Mouse (Mus musculus): ENCODE results near the gene Hdac10. TPM values are rescaled to one million over a fixed set of nuclear protein-coding genes. Genes with fewer than 3 reads are reported as not detected.

The Hdac10 gene
- total and polyA plus RNA-seq, 3 experiments: 23.3 to 26.6 TPM; not detected in 1

DNA sequence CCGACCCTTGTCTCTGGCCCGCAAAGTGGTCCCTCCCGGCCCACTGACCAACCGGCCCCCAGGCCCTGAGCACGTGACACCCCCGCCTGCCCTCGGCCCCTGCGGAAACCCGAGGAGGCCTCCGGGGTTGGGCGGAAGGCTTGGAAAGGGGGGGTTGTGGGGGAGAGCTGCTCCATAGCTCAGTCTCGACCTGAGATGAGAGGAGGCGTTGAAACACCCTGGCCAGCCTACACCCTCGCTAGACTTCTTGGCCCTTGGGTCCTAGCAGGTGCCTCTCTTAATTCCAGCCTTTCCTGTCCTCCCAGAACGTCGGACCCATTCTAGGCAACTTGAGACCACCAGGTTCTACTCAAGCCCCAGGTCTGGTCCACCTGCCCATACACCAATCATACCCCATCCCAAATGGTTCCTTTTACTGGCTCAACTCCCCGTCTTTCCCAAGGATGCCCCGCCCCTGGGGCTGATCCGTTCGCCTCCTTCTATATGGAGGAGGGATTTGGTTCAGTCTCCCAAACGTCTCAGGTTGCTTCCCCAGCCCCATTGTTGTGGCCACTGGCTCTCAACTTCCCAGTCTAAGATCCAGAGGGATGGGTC lies 12.3 kb upstream of the Hdac10 start, which contains the start of gene Mapk12:
TSS of gene Mapk12 (minus strand) at position 45 of the 594 bp plus-strand sequence.
- Histone ChIP-seq H3K9me3 (replicated peaks; ENCODE audit: insufficient read depth, low read length) (no peaks in the 10 kb centered on the region), H3K79me2 (ENCODE audit: control insufficient read depth, insufficient read depth, low read length, poor library complexity) (no peaks in the 10 kb centered on the region), H3K9ac (ENCODE audit: control insufficient read depth, low read depth, low read length, poor library complexity, severe bottlenecking) (no peak within 1 kb of the TSS), H3K27me3 (ENCODE audit: control insufficient read depth in 1 of 2, insufficient read depth in 2 of 2, low read length in 2 of 2) (no peaks in the 10 kb centered on the region; a peak in 1 of 4 replicates), H3K36me3 (ENCODE audit: control insufficient read depth in 1 of 2, insufficient read depth in 2 of 2, low read length in 2 of 2) (no peaks in the 10 kb centered on the region), H3K4me1 (ENCODE audit: control insufficient read depth in 1 of 2, insufficient read depth in 2 of 2, low read length in 2 of 2) (no peaks in the 10 kb centered on the region), H3K27ac (ENCODE audit: control insufficient read depth, low read depth, low read length) (no peak within 1 kb of the TSS), H3K4me3 (ENCODE audit: control insufficient read depth in 1 of 2, insufficient read depth in 1 of 2, low read depth in 2 of 2, low read length in 2 of 2) (no peak within 1 kb of the TSS)
- no peak for DNase-seq (ENCODE audit: low read depth, low spot score)
- no peak for TF ChIP-seq GABPA (IDR thresholded peaks at IDR 0.05; ENCODE audit: low read depth, low read length)
- no peak for TF ChIP-seq MAZ (IDR thresholded peaks at IDR 0.05; ENCODE audit: low read depth, low read length)
- TF ChIP-seq ZNF384 (IDR thresholded peaks at IDR 0.05; ENCODE audit: low read depth, low read length): no peak
- no peak for TF ChIP-seq EP300 (IDR thresholded peaks at IDR 0.05; ENCODE audit: low read depth in 1 of 2, low read length in 2 of 2)
- no peak for TF ChIP-seq ZC3H11A (IDR thresholded peaks at IDR 0.05; ENCODE audit: low read depth, low read length)
- TF ChIP-seq RCOR1 (IDR thresholded peaks at IDR 0.05; ENCODE audit: low read depth, low read length): no peak
- no peak for TF ChIP-seq MYC (IDR thresholded peaks at IDR 0.05; ENCODE audit: low read depth, low read length)
- no peak for TF ChIP-seq ZKSCAN1 (IDR thresholded peaks at IDR 0.05; ENCODE audit: low read depth, low read length)
- no peak for TF ChIP-seq MXI1 (IDR thresholded peaks at IDR 0.05; ENCODE audit: low read depth, low read length)
- TF ChIP-seq NRF1 (IDR thresholded peaks at IDR 0.05; ENCODE audit: insufficient read depth, low read depth, low read length, poor library complexity, severe bottlenecking): no peak
- TF ChIP-seq GATA1 (IDR thresholded peaks at IDR 0.05; ENCODE audit: low read depth, low read length): no peak
- TF ChIP-seq MAFK (IDR thresholded peaks at IDR 0.05; ENCODE audit: borderline replicate concordance, low read depth, low read length): no peak
- no peak for TF ChIP-seq BHLHE40 (IDR thresholded peaks at IDR 0.05; ENCODE audit: borderline replicate concordance, low read depth, low read length)
- no peak for TF ChIP-seq E2F4 (IDR thresholded peaks at IDR 0.05; ENCODE audit: borderline replicate concordance, low read depth, low read length)
- no peak for TF ChIP-seq KAT2A (conservative IDR thresholded peaks at IDR 0.05; ENCODE audit: low read depth, low read length)
- TF ChIP-seq MAX (IDR thresholded peaks at IDR 0.05; ENCODE audit: low read length): no peak
- TF ChIP-seq POLR2AphosphoS2 (IDR thresholded peaks at IDR 0.05; ENCODE audit: low read length): no peak

DNA sequence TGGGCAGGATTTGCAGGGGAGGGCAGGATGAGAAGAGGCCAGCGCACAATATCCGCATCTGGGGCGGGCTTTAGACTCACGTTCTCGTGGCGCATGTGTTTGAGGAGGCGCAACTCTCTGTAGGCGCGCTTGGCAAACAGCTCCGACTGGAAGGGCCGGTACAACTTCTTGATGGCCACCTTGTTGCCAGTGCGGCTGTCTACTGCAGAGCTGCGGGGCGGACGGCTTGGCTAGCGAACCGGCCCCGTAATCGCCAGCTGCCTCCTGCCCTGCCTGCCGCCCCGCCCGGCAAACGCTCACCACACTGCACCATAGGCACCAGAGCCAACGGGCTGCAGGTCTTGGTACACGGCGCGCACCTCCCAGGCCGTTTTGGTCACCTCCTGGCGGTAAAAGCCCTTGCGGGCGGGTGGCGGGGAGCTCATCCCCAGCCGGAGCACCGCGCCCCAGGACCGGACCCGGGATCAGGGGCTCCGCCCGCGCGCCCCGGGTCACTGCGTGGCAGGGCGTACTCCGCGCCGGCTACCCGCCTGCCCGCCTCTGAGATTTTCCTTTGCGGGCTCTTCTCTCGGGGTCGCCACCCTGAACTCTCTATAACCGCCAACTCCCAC lies 11.7 kb upstream of the Hdac10 start:
- Histone ChIP-seq H3K36me3 (ENCODE audit: control insufficient read depth in 1 of 2, insufficient read depth in 2 of 2, low read length in 2 of 2) (no peaks in the 10 kb centered on the region), H3K27me3 (ENCODE audit: control insufficient read depth in 1 of 2, insufficient read depth in 2 of 2, low read length in 2 of 2) (no peaks in the 10 kb centered on the region; a peak in 1 of 4 replicates), H3K9ac (ENCODE audit: control insufficient read depth, low read depth, low read length, poor library complexity, severe bottlenecking) (no peak overlapping the region), H3K4me3 (ENCODE audit: control insufficient read depth in 1 of 2, insufficient read depth in 1 of 2, low read depth in 2 of 2, low read length in 2 of 2) (no peak overlapping the region), H3K27ac (ENCODE audit: control insufficient read depth, low read depth, low read length) (no peak overlapping the region), H3K79me2 (ENCODE audit: control insufficient read depth, insufficient read depth, low read length, poor library complexity) (no peaks in the 10 kb centered on the region), H3K9me3 (replicated peaks; ENCODE audit: insufficient read depth, low read length) (no peaks in the 10 kb centered on the region), H3K4me1 (ENCODE audit: control insufficient read depth in 1 of 2, insufficient read depth in 2 of 2, low read length in 2 of 2) (no peaks in the 10 kb centered on the region)
- TF ChIP-seq ZMIZ1 (IDR thresholded peaks at IDR 0.05; ENCODE audit: low read depth, low read length): no peak
- DNase-seq (ENCODE audit: low read depth, low spot score): no peak
